Mouse (Mus musculus): ENCODE data around the gene Elmo3.

Gene Elmo3

GRCm38 (mm10) chr8:105354549-105354948 is 49.1 kb downstream of the Elmo3 start:
- no peak for DNase-seq (ENCODE audit: low read depth)

- DNase-seq (ENCODE audit: low read depth), result no peak
Measured at GRCm38 (mm10) chr8:105355179-105356024, 50.0 kb downstream of the Elmo3 start.

GRCm38 (mm10) chr8:105356681-105357080 is 51.3 kb downstream of the Elmo3 start:
- no peak for DNase-seq (ENCODE audit: low read depth)

- no peak for DNase-seq (ENCODE audit: low read depth)
Measured at GRCm38 (mm10) chr8:105359208-105359607, 53.8 kb downstream of the Elmo3 start.

- no peak for DNase-seq (ENCODE audit: low read depth)
Measured at GRCm38 (mm10) chr8:105359646-105360045, 54.2 kb downstream of the Elmo3 start.

Data from naive thymus-derived CD4-positive, alpha-beta T cell, adult 2 months (primary cell).